Mouse (Mus musculus) erythroblast, embryonic 14.5 days (primary cell): ENCODE results near the gene Ccdc148.

Source experiments
- GATA1 ChIP-seq: IDR thresholded peaks from 2 replicates; pipeline ENCODE4 v1.6.1; 2012; ENCODE audit warnings: low read length, inconsistent platforms, mixed read lengths
- TAL1 ChIP-seq: IDR thresholded peaks from 3 replicates; pipeline ENCODE4 v1.6.1; 2012; ENCODE audit warnings: low read length, inconsistent platforms, mixed read lengths

- TF ChIP-seq GATA1 (no peak), TAL1 (no peak)
Observed at GRCm38 (mm10) chr2:59193117-59193516, 32.6 kb upstream of the Ccdc148 start.
